Mouse (Mus musculus) small intestine, adult 2 months (tissue): ENCODE results near the gene Rbms3.

Experiments used
- CTCF ChIP-seq: fragments of 200-500 bp; IDR thresholded peaks from 2 replicates; pipeline ENCODE4 v1.5.1; 2012; ENCODE audit warnings: low read depth, mild to moderate bottlenecking, control low read depth, inconsistent platforms, low read length, moderate library complexity, mixed read lengths; ENCODE audit not compliant: insufficient replicate concordance, insufficient read length; ENCODE audit errors: extremely low read depth
- POLR2A ChIP-seq: fragments of 200-500 bp; IDR thresholded peaks from 2 replicates; pipeline ENCODE4 v1.6.1; 2012; ENCODE audit warnings: low read depth, mild to moderate bottlenecking, control low read depth, inconsistent platforms, low read length, moderate library complexity

- no peak for TF ChIP-seq POLR2A
- TF ChIP-seq CTCF: no peak
These were observed 609.5 kb downstream of the Rbms3 start for GRCm38 (mm10) chr9:117020216-117020615.
